Mouse (Mus musculus): ENCODE results near the gene Rabgap1. TPM values are rescaled to one million over a fixed set of nuclear protein-coding genes. Genes with fewer than 3 reads are reported as not detected.
"Not testable (repeated sequence)": the region's sequence is repeated elsewhere in the genome, so short reads cannot be mapped to it uniquely, and the experiment has no call there.

Gene Rabgap1
- polyA plus RNA-seq, 1 experiment from 2014 or later: 40.8 TPM

DNA sequence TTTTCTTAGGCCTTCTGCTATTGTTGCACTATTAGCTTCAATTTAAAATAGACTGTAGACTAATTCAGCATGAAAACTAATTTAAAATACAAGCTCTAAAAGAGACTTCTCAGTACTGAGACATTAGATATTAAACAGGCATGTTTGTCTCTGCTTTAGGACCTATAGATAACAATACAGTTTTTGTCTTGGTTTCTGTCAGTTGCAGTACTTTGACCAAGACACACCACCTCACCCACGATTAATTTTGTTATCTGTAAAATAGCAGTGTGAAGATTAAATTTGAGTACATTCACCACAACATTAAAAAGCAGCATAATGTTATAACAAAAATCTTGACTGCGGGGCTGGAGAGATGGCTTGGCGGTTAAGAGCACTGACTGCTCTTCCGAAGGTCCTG lies 23.2 kb downstream of the Rabgap1 start:
- Histone ChIP-seq H3K27me3 (no peaks in the 10 kb centered on the region), H3K9ac (no peak overlapping the region), H3K9me3 (no peaks in the 10 kb centered on the region), H3K36me3 (peaks cover 7% of the 10 kb centered on the region; the same call in 1 of the 2 replicates), H3K4me3 (no peak overlapping the region), H3K4me1 (replicated peaks) (no peaks in the 10 kb centered on the region), H3K4me2 (no peak overlapping the region), H3K27ac (replicated peaks) (no peak overlapping the region)
- no peak for ATAC-seq (ENCODE audit: low FRiP score, low read depth)
- WGBS: 98% methylated on average over 4 of the region's 4 CpGs

DNA sequence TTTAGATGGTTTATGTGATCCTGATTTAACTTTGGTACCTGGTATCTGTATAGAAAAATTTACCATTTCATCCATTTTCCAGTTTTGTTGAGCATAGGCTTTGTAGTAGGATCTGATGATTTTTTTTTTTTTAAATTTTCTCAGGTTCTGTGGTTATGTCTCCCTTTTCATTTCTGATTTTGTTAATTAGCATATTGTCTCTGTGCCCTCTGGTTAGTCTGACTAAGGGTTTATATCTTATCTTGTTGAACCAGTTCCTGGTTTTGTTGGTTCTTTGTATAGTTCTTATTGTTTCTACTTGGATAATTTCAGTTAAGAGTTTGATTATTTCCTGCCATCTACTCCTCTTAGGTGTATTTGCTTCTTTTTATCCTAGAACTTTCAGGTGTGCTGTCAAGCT lies 36.5 kb downstream of the Rabgap1 start:
- no peak overlapping the region for H3K4me3 ChIP-seq
- no peak overlapping the region for H3K27ac ChIP-seq (replicated peaks)
- no peaks in the 10 kb centered on the region for H3K27me3 ChIP-seq
- ATAC-seq (ENCODE audit: low FRiP score, low read depth): no peak
- H3K4me2 ChIP-seq: no peak overlapping the region
- H3K9ac ChIP-seq: no peak overlapping the region
- no peaks in the 10 kb centered on the region for H3K4me1 ChIP-seq (replicated peaks)
- H3K36me3 ChIP-seq: peaks cover 58% of the 10 kb centered on the region
- no peaks in the 10 kb centered on the region for H3K9me3 ChIP-seq

DNA sequence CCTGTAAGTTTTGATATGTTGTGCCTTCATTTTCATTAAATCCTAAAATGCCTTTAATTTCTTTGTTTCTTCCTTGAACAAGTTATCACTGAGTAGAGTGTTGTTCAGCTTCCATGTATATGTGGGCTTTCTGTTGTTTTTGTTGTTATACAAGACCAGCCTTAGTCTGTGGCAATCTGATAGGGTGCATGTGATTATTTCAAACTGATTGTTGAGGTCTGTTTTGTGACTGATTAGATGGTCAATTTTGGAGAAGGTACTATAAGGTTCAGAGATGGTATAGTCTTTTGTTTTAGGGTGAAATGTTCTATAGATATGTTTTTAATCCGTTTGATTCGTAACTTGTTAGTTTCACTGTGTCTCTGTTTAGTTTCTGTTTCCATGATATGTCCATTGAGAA lies 37.0 kb downstream of the Rabgap1 start:
- Histone ChIP-seq H3K4me3 (no peak overlapping the region), H3K27me3 (no peaks in the 10 kb centered on the region), H3K27ac (replicated peaks) (no peak overlapping the region), H3K4me2 (no peak overlapping the region), H3K9me3 (no peaks in the 10 kb centered on the region), H3K9ac (no peak overlapping the region), H3K4me1 (replicated peaks) (no peaks in the 10 kb centered on the region), H3K36me3 (peaks cover 58% of the 10 kb centered on the region)
- WGBS: 98% methylated on average over 2 of the region's 2 CpGs
- ATAC-seq (ENCODE audit: low FRiP score, low read depth): no peak

DNA sequence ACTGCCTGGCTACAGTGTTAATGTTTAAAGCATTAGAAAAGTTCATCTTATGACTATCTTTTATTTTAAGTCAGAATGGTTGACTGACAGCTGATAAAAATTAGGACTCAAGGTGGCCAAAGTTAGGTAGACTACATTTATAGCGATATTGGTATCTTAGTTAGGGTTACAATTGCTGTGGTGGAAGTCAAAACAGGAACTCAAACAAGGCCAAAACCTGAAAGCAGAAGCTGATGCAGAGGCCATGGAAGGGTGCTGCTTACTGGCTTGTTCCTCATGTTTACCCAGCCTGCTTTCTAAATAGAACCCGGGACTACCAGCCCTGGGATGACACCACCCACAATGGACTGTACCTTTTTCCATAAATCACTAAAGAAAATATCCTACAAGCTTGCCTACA lies 41.1 kb downstream of the Rabgap1 start:
- WGBS: 90% methylated on average over 2 of the region's 2 CpGs
- no peak for ATAC-seq (ENCODE audit: low FRiP score, low read depth)
- H3K4me2 ChIP-seq: no peak overlapping the region
- no peaks in the 10 kb centered on the region for H3K4me1 ChIP-seq (replicated peaks)
- H3K27ac ChIP-seq (replicated peaks): no peak overlapping the region
- no peaks in the 10 kb centered on the region for H3K27me3 ChIP-seq
- no peak overlapping the region for H3K9ac ChIP-seq
- no peaks in the 10 kb centered on the region for H3K9me3 ChIP-seq
- no peak overlapping the region for H3K4me3 ChIP-seq
- H3K36me3 ChIP-seq: peaks cover 47% of the 10 kb centered on the region

DNA sequence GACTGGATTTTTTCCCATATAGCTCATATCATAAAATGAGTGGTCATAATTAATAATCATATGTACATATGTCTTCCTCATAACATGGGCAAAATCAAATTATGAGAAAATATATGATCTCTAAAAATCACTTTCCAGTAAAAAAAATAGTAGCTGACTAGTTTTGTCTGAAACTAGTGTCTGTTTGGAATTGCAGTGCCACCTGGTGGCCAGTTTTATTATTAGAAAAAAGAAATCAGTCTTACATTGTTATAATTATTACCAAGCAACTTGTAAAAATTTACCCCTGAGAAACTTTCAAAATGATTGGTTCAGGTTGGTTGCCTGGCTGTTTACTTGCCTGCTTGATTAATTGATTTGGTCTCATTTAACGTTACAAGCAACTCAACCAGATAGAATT lies 42.3 kb downstream of the Rabgap1 start:
- ATAC-seq (ENCODE audit: low FRiP score, low read depth): no peak
- no peak overlapping the region for H3K4me3 ChIP-seq
- H3K9me3 ChIP-seq: no peaks in the 10 kb centered on the region
- H3K27me3 ChIP-seq: no peaks in the 10 kb centered on the region
- H3K9ac ChIP-seq: no peak overlapping the region
- no peak overlapping the region for H3K27ac ChIP-seq (replicated peaks)
- 79% methylated on average over 1 of the region's 1 CpGs for WGBS
- peaks cover 51% of the 10 kb centered on the region for H3K36me3 ChIP-seq
- H3K4me1 ChIP-seq (replicated peaks): no peaks in the 10 kb centered on the region
- no peak overlapping the region for H3K4me2 ChIP-seq

DNA sequence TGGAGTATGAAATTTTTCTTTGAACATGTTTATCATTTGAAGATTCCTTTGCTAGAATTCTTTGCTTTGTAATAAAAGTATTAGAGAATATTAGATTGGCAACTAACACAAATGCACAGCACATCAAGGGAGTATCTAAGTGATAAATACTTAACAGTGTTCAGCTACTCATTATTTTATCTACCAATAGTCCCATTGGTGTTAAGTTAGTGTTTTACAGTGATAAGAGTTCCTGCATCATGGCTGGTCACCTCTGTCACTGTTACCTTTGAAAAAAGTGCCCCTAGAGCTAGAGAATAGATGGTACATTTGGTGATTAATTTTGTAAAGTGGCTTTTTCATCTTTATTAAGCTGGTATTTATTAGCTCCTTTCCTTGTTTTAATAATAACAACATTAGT lies 43.3 kb downstream of the Rabgap1 start:
- Histone ChIP-seq H3K27ac (replicated peaks) (no peak overlapping the region), H3K9ac (no peak overlapping the region), H3K4me1 (replicated peaks) (no peaks in the 10 kb centered on the region), H3K36me3 (peaks cover 57% of the 10 kb centered on the region), H3K4me2 (no peak overlapping the region), H3K4me3 (no peak overlapping the region), H3K9me3 (no peaks in the 10 kb centered on the region), H3K27me3 (no peaks in the 10 kb centered on the region)
- ATAC-seq (ENCODE audit: low FRiP score, low read depth): no peak

DNA sequence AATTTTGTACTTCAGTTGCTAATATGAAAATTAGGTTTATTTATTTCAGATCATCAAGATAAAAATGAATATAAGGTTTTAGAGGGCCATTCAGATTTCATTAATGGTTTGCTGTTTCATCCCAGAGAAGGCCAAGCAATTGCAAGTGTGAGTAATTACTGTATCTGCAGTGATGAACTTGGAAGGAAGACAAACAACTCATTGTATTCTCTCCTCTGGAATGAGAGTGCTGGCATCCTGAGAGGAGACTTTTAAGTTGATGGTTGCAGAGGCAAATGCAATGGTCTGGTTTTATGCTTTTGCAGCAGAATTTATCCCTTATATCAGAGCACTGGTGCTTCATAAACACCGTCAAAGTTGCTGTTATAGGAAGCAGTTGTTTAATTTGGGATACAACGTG lies 45.9 kb downstream of the Rabgap1 start:
- no peaks in the 10 kb centered on the region for H3K9me3 ChIP-seq
- no peaks in the 10 kb centered on the region for H3K27me3 ChIP-seq
- no peak for ATAC-seq (ENCODE audit: low FRiP score, low read depth)
- no peak overlapping the region for H3K27ac ChIP-seq (replicated peaks)
- H3K4me1 ChIP-seq (replicated peaks): no peaks in the 10 kb centered on the region
- no peak overlapping the region for H3K4me2 ChIP-seq
- H3K36me3 ChIP-seq: peaks cover 62% of the 10 kb centered on the region
- H3K4me3 ChIP-seq: no peak overlapping the region
- WGBS: 95% methylated on average over 2 of the region's 2 CpGs
- no peak overlapping the region for H3K9ac ChIP-seq

DNA sequence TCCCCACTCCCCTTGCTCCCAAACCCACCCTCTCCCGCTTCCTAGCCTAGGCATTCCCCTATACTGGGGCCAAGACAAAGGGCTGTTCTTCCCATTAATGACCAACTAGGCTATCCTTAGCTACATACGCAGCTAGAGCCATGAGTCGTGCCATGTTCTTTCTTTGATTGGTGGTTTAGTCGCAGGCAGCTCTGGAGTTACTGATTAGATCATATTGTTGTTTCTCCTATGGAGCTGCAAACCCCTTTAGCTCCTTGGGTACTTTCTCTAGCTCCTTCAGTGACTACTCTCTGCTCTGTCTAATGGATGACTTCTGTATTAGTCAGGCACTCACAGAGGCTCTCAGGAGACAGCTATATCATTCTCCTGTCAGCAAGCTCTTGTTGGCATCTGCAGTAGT lies 54.2 kb downstream of the Rabgap1 start:
- Histone ChIP-seq H3K4me3 (no peak overlapping the region), H3K27me3 (no peaks in the 10 kb centered on the region), H3K9me3 (no peaks in the 10 kb centered on the region), H3K4me1 (replicated peaks) (no peaks in the 10 kb centered on the region), H3K27ac (replicated peaks) (no peak overlapping the region), H3K9ac (no peak overlapping the region), H3K4me2 (no peak overlapping the region), H3K36me3 (peaks cover 42% of the 10 kb centered on the region)
- ATAC-seq (ENCODE audit: low FRiP score, low read depth): no peak
- WGBS: 97% methylated on average over 4 of the region's 4 CpGs

DNA sequence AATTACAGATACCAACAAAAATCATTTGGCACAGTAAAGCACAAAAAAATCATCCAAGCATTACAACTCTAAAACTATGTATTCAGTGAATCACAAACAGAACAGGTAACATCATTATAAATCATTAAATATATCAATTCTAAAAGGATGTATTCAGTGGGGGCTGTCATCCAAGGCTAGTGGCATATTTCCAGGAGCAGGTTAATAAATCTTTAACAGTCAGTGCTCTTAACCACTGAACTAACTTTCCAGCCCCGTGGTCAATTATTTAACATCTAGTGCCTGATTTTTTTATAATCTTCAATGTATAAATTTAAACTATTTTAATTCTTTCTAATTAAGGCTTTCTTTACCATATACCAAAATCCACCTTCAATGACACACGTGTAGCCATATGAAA lies 62.8 kb downstream of the Rabgap1 start:
- not testable (repeated sequence) for ATAC-seq (ENCODE audit: low FRiP score, low read depth); H3K9me3 ChIP-seq; H3K4me3 ChIP-seq; H3K4me1 ChIP-seq (replicated peaks); H3K9ac ChIP-seq; H3K27ac ChIP-seq (replicated peaks); H3K27me3 ChIP-seq; H3K4me2 ChIP-seq
- WGBS: 94% methylated on average over 2 of the region's 2 CpGs
- H3K36me3 ChIP-seq: peaks cover 41% of the 10 kb centered on the region

DNA sequence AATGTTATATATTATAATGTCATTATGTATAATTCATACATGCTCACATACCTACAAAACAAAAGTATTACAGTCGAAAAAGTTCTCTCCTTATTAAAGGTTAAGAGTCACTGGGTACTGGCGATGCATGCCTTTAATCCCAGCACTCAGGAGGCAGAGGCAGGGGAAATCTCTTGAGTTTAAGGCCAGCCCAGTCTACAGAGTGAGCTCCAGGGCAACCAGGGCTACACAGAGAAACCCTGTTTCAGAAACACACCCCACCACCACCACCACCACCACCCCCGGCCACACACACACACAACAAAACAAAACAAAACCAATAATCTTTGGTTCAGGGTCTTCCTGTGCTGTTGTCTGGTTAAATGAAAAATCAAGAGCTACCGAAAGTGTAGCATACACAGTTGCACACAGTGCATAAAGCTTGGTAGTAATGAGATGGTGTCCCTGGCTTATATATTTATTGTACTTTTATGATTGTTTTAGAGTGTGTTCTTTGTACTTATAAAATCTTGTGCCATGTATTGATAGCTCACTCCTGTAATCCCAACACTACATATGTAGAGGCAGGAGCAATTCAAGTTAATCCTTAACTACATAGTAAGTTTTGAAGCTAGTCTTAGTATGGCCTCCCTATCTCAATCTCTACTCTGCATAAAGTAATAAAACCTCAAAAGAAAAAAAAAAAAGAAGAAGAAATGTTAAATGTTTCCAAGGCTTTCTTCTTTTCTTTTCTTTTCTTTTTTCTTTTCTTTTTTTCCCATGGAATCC lies 68.2 kb downstream of the Rabgap1 start:
- H3K27ac ChIP-seq (replicated peaks): no peak overlapping the region
- no peaks in the 10 kb centered on the region for H3K27me3 ChIP-seq
- no peak overlapping the region for H3K9ac ChIP-seq
- H3K9me3 ChIP-seq: no peaks in the 10 kb centered on the region
- H3K4me3 ChIP-seq: no peak overlapping the region
- 92% methylated on average over 4 of the region's 4 CpGs for WGBS
- peaks cover 27% of the 10 kb centered on the region for H3K36me3 ChIP-seq
- H3K4me2 ChIP-seq: no peak overlapping the region
- no peak for ATAC-seq (ENCODE audit: low FRiP score, low read depth)
- no peaks in the 10 kb centered on the region; the same call in 1 of the 2 replicates for H3K4me1 ChIP-seq (replicated peaks)

DNA sequence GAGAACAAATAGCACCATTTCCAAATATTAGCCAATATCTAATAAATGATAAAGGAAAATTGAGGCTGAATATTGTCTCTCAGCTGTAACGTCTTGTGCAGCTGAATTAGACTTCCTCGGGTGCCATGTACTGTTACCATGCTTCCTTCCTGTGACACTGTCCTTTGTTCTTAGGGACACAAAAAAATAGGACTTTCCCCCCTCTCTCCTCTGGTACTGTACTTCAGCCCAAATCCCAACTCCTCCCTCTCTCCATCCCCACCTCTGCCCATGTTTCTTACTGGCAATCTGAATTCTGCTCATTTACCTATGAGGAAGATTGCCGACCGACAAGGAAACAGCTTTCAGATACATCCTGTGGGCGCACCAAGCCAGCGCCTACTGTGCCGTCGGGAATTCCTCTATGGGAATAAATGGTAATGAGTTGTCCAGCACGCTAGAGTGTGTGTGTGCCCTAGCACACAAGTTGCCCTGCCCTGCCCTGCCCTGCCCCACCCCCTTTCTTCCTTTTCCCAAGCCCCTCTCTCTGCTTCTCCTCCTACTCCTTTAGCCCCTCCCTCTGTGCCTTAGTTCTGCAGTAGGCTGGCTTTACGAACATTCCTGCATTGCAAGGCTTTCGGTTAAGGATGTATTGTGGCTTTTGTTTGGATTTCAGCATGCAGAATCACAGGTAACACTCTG lies 73.1 kb downstream of the Rabgap1 start, which contains the start of gene Gpr21:
Gene Gpr21, plus strand, starts transcription at position 303 of the 681 bp plus-strand sequence.
- Histone ChIP-seq H3K9ac (peak within 1 kb of the TSS; percentile 46), H3K36me3 (peaks cover 11% of the 10 kb centered on the region), H3K27ac (replicated peaks) (peak within 1 kb of the TSS; percentile 90), H3K4me2 (peak within 1 kb of the TSS; percentile 59), H3K4me1 (replicated peaks) (peaks cover 36% of the 10 kb centered on the region), H3K4me3 (peak within 1 kb of the TSS; percentile 48), H3K9me3 (no peaks in the 10 kb centered on the region), H3K27me3 (no peaks in the 10 kb centered on the region)
- 14% methylated on average over 11 of the region's 11 CpGs for WGBS
- peak; percentile 87 for ATAC-seq (ENCODE audit: low FRiP score, low read depth)

DNA sequence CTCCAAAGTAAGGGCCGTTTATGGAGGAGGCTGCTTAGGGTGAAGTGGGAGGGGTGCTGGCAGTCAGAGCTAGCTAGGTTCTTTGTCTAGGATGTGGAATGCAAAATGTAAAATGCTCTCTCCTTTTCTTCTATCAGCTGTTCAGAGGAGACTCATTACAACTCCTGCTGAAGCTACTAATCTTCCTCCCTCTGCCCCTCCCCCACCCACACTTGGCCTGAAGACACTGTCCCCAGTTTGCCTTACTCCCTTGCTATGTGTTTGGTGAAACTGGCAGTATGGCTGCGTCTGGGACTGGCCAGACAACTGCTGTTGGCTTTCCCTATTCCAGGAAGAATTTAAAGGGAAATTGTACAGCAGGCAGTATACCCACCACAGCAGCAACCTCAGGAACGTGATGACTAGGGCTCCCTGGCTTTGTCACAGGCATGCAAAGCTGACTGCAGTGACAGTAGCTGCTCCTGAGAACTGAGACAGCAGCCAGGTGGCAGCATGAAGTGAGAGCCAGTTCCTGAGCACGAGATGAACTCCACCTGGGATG lies 73.9 kb downstream of the Rabgap1 start:
- Histone ChIP-seq H3K27ac (replicated peaks) (peak overlapping the region; percentile 90), H3K4me1 (replicated peaks) (peaks cover 39% of the 10 kb centered on the region), H3K27me3 (no peaks in the 10 kb centered on the region), H3K9me3 (no peaks in the 10 kb centered on the region), H3K9ac (peak overlapping the region; percentile 46), H3K4me3 (peak overlapping the region; percentile 48), H3K4me2 (peak overlapping the region; percentile 59), H3K36me3 (peaks cover 11% of the 10 kb centered on the region)
- WGBS: 20% methylated on average over 4 of the region's 4 CpGs
- ATAC-seq (ENCODE audit: low FRiP score, low read depth): peak; percentile 74
